Mouse (Mus musculus) right cerebral cortex, postnatal 4 days (tissue): Measurements from ENCODE around the gene Ednrb.

Experiments used
- DNase-seq: peaks from one replicate; pipeline ENCODE4 v3.0.0-alpha.2; 2022

The Ednrb gene

DNA sequence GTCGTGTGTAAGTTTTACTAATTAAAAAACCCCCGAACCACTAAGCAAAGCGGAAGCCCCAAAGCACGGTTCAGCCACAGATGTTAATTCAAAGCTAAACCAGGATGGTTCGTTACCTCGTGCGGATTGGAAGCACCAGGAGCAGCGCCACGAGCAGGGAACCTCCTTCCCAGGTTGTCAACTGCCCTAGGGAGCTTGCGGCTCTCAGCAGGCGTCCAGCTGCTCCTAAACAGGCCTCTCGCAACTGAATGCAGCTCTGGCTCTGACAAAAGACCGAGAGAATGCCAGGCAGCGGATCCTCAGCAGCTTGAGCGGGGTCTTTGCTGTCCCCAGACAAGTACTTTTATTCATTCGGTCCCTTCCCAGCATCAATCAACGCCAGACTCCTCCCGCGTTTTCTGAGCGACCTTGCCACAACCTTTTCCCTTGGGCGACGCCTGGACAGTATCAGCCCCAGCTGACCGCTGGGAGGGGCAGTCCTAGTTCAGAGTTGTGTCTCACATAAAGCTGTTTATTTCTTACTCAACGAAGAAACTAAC, at the start of gene Ednrb:
Ednrb (minus strand) TSS at position 392 of the 539 bp plus-strand sequence.
- peak; percentile 34 for DNase-seq

DNA sequence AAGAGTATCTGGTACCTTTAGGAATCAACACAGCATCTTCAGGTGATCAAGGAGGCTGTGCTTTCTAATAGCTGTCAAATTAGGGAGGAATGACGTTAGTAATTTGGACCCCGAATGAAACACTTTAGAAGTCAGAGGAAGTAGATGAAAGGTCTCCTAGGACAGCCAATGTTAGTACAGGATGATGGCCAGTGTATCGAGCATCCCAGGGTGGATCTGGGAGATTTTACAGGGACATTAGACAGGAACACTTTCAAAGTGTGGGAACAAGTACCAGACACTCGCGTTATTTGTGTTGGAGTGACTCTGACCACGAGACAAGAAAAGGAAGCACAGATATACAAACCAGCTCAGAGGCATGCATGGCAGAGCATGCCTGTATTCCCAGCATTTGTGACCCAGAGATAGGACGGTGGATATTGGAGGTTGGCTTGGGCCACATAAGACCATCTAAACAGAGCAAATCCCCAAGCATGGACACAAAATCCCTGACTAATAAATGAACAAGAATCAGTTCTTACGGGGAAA, 48.3 kb upstream of the Ednrb start:
- no peak for DNase-seq

DNA sequence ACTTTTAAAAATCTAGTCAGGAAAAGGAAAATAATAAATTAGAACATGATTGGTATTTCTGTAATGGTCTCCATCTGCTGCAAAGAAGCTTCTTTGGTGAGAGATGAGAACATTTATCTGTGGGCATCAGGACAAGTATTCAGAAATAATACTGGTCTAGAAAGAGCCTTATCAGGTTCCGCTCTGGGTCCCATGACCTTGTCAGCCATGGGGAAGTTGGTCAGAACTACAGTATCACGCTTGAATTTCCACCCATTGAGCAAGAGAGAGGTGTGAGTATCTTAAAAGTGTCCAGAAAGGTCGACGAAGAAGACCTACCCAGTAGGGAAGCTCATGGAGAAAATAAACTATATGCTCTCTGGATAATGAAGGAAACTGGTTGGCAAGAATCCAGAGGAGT, 46.6 kb upstream of the Ednrb start:
- no peak for DNase-seq

DNA sequence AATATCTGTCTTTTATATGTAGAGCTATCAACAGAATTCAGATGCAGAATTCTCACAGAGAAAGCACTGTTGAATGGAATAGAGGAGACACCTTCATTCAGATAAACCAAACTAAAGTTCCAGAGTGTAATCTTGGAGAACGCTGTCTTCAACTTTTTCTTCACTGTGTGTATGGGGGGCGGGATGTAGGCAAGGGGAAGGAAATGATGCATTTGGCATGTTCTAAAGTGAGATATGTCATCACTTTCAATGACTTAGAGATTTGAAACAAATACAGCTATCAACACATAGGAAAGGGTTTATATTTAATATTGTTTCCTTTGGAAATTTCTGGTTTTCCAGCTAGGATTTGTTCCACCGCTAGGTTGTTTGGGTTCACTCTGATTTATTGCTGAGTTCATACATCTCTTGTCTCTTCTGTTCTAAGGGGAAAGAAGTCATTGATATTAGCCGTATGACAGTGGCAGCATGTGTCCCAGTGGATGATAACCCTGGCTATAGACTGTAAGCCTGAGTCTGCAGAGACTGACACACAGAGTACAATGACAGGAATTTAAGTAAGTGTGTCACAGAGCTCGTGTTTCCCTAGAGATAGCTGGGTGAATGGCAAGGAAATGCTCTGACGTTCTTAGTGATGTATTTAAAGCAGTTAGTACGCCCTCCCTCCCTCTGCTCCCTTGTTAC, 40.8 kb upstream of the Ednrb start:
- no peak for DNase-seq

DNA sequence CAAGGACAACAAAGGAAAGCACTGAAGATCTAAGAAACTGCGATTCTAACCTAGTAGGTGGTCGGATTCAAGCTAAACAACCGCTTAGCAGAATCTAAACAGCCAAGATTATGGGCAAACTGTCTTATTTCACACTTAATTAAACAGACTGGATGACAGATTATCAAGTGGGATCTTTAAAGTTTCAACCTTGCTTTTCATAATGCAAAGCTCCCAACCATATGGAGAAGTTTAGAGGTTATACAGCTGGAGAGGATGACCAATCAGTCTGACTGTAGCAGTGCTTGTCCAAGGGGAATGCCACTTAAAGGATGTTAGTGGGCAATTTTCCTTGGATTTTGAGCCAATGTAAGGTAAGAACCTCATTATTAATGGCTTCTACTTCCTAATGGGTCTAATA, 38.7 kb upstream of the Ednrb start:
- DNase-seq: no peak

DNA sequence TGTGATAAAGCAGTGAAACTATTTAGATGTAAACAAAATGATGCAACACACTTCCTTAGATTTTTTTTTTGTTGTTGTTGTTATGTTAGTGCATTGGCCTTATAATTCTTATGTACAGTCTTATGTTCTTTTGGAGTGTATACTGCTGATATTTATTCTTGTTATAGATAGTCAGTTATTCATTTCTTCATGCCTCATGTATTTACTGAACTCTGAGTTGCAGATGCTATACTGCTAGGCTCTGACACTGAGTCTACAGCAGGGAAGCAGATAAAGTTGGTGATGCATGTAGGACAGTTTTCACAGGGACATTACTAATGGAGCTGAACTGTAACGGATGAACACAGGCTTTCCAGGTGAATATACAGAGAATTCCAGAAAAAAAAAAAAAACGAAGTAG, 32.9 kb upstream of the Ednrb start:
- no peak for DNase-seq

DNA sequence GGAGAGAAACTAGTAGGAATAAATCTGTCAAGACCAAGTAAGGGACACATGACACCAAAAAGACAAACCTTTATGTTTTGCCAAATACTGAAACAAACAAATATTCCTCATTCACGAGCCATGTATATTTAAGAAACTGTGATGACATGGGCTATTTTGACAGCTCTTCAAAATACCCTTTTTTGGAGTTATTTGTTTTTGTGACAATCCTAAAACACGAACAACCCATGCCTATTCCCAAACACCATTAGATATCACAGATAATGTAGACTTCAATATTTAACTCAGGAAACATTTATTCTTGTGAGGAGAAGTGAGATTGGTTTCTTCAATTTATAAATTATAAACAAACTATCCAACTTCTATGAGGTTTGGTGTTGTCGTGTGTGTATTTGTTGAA, 32.4 kb upstream of the Ednrb start:
- DNase-seq: no peak

DNA sequence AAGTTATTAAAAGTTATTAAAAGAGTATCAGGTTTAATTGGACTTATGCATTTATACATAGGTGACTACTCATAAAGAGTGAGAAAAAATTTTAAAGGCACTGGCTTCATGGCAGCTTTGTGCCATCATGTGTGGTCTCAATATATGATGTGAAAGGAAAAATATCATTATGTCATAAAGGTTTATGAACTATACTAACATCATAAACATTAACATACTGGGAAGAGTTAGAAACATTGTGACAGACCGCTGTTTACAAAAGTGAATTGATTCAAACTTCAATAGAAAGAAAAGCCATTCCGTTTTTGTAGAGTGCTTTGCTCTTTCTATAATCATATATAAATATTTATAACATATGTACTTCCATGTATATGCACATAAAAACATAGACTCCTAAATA, 22.4 kb upstream of the Ednrb start:
- no peak for DNase-seq

DNA sequence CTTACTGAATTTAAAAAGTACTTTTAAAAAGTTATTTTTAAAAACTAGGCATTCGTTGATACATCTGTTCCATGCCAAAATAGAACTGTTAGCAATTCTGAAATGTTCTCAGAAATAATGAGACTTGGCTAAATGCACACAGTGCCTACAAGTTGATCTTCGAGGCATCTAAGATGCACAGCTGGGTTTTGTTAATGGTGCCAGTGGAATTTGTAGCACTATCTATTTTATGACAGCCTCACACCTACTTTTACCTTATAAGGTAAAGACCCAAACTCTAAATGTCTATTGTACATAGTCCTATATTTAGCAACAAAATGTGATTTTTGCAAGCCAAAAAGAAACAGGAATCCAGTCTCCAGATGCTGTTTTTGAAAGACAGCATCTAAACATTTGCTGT, 21.0 kb upstream of the Ednrb start:
- no peak for DNase-seq

DNA sequence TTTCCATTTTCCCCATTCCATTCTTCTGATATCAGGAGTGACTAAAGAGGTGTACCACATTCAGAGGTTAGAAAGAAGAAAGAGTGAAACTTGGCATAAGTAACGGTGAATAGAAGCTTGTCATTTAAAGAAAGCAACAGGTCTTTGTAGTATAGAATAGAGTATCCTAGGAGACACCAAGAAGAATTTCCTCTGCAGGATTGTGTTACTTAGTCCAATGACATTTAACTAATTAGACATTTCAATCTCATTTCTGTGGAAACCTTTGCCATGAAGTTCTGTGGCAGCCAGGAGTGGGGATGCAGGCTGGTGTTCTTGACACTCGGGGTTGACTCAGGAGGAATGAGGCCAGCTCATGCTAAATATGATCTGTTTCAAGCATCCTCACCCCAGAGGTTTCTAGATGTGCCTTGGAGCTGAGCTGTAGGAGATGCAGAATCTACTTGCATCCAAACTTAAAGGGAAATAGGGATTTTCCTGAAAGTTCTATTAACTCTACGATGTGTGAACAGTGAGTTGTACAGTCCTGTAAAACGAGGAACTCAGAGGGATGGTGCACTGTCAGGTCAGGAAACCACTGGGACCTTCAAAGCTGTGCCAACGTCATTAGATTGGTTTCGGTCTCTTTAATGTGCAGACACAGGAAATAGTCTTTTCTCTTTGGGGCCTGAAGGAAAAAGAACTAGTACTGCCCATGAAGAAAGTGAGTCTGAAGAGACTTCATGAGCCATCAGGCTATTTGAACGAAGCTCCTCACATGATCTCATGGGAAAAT, 6.1 kb upstream of the Ednrb start:
- no peak for DNase-seq

DNA sequence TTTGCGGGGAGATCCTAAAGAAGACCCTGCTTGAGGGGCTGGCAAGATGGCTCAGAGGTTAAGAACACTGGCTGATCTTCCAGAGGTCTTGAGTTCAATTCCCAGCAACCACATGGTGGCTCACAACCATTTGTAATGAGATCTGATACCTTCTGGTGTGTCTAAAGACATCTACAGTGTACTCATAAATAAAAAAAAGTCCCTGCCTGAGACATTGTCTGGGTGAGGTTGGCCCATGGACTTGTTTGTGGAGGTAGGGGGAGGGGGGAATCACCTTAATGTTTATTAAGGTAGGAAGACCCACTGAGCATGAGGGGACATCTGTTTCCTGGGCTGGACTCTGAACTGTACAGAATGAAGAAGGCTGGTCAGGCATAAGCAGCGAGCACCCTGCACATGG, 1.5 kb upstream of the Ednrb start:
- no peak for DNase-seq

DNA sequence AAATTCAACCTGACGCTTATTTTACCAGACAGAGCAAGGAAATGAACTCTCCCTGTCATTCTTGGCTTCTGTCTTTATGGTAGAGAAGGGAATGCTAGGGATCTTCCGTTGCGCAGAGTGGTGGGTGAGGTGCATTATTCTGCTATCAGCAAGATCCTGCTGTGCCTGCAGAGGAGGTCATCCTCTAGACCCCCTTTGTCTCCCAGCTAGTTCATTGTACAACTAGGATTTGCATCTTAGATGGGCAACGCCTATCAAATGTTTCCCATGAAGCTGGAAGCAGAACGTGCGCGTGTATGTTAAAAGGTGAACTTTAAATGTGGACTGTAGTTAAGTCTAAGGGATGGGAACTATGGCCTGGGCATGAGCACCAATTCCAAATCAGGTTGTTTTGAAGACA, 742 bp upstream of the Ednrb start:
- DNase-seq: no peak

DNA sequence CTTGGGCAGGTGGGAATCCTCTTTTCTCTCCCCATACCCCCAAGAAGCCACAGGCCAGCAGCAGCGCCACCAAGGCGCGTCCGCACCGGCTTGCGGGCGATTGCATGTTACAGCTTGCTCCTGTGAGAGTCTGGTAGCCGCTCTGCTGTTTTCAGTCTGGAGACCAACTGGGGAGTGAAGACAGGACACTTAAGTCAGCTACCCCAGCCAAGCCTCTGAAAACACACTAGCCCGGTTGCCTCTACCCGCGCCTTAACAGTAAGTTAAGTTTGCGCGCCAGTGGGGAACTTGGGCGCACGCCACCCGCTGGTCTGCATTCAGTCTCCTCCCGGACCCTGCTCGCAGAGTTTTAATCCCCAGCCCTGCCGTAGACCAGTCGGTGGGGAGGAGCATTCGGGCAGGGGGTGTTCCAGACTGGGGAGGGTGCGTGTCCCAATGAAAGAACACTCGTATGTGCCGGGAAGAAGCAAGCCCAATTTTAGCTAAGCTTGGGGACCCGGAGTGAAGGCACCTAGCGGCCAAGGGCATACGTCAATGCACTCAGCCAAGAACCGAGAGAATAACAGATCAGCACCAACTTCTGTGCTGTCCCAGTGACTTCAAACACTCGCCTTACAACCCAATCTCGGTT, 716 bp downstream of the Ednrb start:
- peak; percentile 69 for DNase-seq

DNA sequence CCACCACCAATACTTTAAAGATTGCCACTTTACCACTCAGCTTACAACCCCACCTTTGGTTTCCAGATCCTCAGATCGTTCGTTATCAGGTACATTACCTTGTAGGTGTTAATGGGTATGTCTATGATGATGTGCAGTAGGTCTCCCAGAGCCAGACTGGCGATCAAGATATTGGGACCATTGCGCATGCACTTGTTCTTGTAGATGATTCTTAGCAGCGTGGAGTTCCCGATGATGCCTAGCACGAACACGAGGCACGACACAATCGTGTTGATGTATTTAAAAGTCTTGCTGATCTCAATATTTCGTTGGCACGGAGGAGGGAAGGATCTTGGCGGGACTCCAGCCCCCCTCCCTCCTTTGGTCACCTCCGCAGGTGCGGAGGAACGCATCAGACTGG, 1.3 kb downstream of the Ednrb start:
- peak; percentile 24 for DNase-seq

DNA sequence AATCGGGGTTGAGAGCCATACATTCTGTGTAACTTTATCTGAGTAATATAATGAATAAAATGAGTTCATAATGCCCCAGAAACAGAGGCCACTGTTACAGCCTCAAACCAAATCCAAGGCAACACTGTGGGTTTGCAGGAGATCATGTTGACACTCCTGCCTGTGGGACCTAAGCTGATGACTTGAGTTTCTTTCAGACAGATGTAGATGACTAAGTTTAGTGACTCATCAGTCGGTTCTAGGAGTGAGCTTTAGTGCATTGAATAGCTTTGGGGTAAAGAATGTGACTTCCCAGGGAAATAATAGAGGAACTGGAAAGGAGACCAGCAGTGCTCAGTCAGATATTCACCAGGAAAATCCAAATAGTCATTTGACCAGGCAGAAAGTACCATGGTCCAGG, 3.8 kb downstream of the Ednrb start:
- DNase-seq: no peak

DNA sequence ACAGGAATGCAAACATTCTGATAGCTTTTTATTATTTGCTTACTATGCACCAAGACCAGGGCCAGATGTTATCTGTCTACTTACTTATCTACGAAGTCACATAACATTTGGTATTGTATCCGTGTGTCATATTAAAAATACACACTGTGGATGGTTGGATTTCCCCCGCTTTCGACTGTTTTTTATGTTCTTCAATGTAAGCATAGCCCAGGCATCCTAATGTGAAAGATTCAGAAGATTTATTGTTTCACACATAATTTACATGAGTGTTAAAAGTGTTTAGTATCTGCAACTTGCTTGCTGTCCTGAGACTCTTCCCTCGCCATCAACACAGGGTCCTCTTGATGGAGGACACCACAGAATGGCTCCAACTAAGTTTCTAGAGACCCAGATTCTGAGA, 5.3 kb downstream of the Ednrb start:
- no peak for DNase-seq

DNA sequence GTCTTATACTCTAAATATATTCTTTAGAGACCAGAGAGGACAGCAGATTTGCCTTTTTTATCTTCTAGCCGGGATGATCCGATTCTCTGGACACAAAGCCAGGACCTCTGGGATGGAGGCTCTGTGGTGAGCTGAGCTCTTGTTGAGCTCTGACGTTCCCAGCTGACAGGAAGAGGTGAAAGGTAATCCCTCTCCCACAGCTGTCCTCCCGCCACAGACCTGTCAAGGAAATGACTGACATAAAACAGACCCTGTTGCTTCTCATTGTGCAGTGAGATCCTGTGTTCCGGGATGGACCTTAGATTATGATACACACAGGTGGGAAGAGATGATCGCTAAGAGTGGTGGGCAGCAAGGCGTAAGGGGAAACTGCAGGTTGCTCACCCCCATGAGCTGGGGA, 9.6 kb downstream of the Ednrb start:
- DNase-seq: no peak

DNA sequence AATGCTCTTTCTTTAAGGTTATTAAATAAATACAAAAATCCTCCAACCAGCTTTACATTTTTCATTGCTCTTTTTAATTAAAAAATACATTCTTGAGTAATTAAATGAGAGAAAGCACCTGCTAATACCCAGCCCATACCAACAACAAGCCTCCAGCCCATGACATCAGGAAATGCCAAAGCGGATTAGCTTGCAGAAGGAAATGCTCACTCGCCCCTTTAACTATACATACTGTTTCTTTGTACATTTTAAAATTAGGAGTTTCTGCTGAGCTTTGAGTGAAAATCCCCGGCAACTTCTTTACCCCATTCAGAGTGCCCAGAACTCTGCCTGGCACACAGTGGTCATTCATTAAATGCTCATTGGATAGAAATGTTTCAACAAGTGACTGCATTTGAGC, 10.1 kb downstream of the Ednrb start:
- DNase-seq: no peak

DNA sequence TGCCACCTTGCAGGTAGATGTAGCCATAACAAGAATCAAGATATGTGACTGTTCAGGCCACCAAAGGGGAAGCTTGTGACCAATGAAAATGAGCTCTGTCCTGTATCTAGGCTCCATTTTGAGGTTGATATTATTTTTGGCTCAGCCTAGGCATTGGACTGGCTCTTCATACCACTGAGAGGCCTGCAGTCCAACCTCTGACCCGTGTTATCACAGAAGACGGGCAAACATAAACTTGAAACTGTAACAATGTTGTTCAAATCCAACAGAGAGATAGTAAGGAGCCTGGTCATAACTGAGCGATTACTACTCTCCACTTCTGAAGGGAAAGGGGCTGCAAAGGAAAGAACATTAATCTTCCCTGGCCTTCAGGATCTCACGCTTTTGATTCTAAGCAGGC, 11.7 kb downstream of the Ednrb start:
- no peak for DNase-seq

DNA sequence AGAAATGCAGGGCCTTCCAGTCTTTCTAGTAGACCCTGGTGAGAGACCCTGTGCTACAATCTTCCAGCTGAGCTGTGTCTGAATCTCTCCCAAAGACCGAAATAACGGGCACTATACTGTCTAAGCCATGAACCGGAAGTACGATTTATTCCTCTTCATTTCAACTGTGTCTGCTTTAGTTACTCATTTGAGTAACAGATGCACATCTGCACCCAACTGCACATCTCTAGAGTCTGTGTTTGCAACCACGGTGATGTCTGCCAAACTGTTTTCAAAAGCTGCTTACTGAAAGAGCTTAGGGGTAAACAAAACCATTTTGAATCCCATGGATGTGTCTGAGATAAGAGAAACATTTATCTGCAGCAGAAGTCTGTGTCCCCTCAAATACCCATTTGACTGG, 13.2 kb downstream of the Ednrb start:
- no peak for DNase-seq

DNA sequence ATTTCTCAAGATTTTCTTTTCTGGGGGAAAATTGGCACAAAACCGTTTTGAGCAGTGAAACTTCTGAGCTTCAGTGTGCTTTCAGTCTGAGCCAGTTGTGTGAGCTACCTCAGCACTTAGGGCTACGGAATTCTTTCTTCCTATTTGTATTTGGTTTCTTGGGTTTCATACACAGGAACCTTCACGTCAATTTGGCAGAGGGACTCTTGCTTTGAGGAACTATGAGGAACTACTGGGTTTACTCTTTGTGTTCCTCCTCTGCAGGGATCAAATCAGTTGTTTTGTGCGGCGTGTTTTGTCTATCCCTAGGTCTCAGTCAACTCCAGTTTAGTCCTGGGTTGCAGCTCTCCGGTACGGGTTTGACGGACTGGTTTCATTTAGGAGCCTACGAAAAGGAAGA, 17.9 kb downstream of the Ednrb start:
- DNase-seq: no peak

DNA sequence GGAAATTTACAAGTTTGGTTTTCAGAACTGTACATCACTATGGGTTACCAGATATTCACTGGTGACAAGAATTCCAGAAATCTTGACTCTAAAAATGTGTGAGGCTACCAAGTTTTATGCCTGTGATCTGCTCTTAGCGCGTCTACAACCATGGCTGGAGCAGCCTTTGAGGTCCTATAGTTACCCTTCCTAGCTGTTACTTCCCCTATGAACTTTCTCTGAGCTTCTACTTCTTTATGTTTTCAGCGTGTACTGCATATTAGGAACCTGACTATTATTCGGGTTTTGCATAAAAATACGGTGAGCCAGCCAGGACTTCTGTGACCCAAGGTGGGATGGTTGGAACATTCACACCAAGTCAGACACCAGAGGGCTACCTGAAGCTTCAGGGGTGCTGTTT, 18.3 kb downstream of the Ednrb start:
- no peak for DNase-seq

DNA sequence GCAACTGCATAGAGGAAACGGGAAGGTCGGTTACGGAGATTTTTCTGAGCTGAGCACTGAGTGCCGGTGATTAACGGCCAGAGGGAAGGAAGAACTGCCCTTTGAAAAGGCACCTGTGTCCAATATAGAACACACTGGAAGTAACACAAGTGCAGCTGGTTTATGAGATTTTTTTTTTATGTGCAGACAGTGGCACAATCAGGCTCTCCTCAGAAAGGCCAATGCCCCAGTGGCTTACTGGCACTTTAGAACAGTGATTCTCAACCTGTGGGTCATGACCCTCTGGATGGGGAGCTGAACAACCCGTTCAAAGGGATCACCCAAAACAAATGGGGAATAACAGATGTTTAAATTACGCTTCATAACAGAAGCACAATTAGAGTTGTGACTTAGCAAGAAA, 20.7 kb downstream of the Ednrb start:
- DNase-seq: no peak

DNA sequence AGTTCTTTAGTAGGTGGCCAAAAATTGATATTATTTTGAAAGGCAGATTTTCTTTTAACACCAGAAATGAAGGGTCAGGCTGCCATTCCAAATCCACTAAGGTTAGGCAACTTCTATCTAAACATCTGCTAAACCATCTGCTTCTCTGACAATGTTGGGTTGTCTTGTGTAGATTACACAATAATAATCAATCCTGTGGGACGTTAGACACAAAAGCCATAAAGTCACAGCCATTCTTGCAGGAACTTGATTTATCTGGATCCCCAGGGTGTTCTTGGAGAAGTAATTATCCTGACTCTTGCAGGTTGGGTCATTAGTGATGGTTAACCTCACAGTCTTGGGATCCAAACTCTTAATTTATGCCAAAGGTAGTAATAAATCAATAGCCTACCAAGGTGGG, 21.6 kb downstream of the Ednrb start:
- DNase-seq: no peak
